Mouse (Mus musculus): ENCODE results near the gene P2ry6.

P2ry6 gene

GRCm38 (mm10) chr7:100974135-100974903 lies at the start of gene P2ry6:
P2ry6 (minus strand) TSS chr7:100974649.
- no peak for DNase-seq

GRCm38 (mm10) chr7:101017492-101017891 lies 43.0 kb upstream of the P2ry6 start:
- no peak for DNase-seq

- DNase-seq, result no peak
These were observed 42.6 kb upstream of the P2ry6 start for GRCm38 (mm10) chr7:101017021-101017461.

GRCm38 (mm10) chr7:101014985-101015384 lies 40.5 kb upstream of the P2ry6 start:
- no peak for DNase-seq

- DNase-seq, result no peak
These were observed 39.6 kb upstream of the P2ry6 start for GRCm38 (mm10) chr7:101014041-101014440.

- DNase-seq, result no peak
These were observed 38.1 kb upstream of the P2ry6 start, which contains the start of gene P2ry2 for GRCm38 (mm10) chr7:101012541-101012940. P2ry2 (minus strand) TSS chr7:101012866.

GRCm38 (mm10) chr7:101011681-101012367 lies 37.4 kb upstream of the P2ry6 start:
- DNase-seq, result no peak

GRCm38 (mm10) chr7:101010741-101011140 lies 36.3 kb upstream of the P2ry6 start:
- no peak for DNase-seq

- no peak for DNase-seq
These were observed 31.8 kb upstream of the P2ry6 start for GRCm38 (mm10) chr7:101006201-101006600.

- DNase-seq, result no peak
These were observed 30.7 kb upstream of the P2ry6 start for GRCm38 (mm10) chr7:101005119-101005518.

GRCm38 (mm10) chr7:101003442-101004326 lies 29.2 kb upstream of the P2ry6 start:
- DNase-seq, result no peak

- no peak for DNase-seq
These were observed 27.8 kb upstream of the P2ry6 start for GRCm38 (mm10) chr7:101002274-101002673.

- DNase-seq, result no peak
These were observed 25.2 kb upstream of the P2ry6 start for GRCm38 (mm10) chr7:100999623-101000022.

GRCm38 (mm10) chr7:100998578-100998960 lies 24.1 kb upstream of the P2ry6 start:
- DNase-seq, result no peak

- no peak for DNase-seq
These were observed 23.6 kb upstream of the P2ry6 start for GRCm38 (mm10) chr7:100997951-100998577.

- no peak for DNase-seq
These were observed 22.8 kb upstream of the P2ry6 start for GRCm38 (mm10) chr7:100997215-100997614.

- DNase-seq, result no peak
These were observed 21.5 kb upstream of the P2ry6 start for GRCm38 (mm10) chr7:100995951-100996350.

- no peak for DNase-seq
These were observed 20.9 kb upstream of the P2ry6 start for GRCm38 (mm10) chr7:100995260-100995864.

- no peak for DNase-seq
These were observed 18.7 kb upstream of the P2ry6 start for GRCm38 (mm10) chr7:100993166-100993565.

GRCm38 (mm10) chr7:100991972-100992371 lies 17.5 kb upstream of the P2ry6 start:
- DNase-seq, result no peak

GRCm38 (mm10) chr7:100990636-100991311 lies 16.3 kb upstream of the P2ry6 start:
- DNase-seq, result no peak

GRCm38 (mm10) chr7:100988092-100988491 lies 13.6 kb upstream of the P2ry6 start:
- peak; percentile 23 for DNase-seq

Measured in cerebellum, adult 11 months (tissue).